In the genomic region with DNA sequence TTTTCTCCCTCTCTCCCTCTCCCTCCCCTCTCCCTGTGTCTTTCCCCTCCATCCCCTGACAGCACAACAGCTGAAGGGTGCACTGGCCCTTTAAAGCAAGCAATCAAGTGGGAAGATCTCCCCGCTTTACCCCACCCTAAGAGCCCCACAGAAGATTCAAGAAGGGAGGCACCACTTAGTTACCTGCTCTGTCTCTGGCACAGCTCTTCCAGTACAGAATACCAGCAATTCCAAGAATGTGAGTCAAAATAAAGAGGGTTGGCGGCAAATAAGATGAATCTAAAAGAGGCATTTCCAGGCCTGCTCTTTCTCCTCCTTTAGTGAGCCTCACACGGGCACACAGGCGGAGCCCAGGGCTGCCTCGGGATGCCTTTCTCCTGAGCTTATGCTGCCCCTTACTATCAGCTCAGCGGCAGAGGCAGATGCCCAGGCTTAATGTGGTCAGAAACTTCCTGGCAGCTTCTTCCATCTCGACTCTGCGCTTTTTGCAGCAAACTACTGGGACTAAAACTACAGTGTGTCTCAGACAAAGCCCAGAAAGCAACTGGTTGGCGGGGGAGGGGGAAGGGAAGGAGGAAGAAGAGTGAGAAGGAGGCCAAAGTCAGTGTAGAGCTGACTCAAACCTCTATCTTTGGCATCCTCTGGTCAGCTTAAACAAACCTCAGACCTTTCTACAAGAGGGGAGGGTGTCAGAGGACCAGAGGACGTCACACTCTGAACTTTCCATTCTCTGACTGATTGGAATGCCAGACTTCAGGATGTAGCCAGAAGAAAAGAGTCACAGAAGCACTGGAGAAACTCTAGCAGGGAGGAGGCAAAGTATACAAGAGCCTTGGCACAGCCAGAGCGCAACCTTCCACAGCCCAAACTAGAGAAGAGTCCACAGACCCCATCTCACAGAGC, we compare ENCODE assay signal across 8 mouse cellular contexts.
DNase-seq lines count a peak whose midpoint lies in the region; ATAC-seq and TF ChIP-seq lines count a peak whose summit lies in the region.

No protein-coding gene starts in this region.

- no peaks in the 10 kb centered on the region for H3K9me3 ChIP-seq in embryonic facial prominence, embryonic 11.5 days (replicated peaks; ENCODE audit: control insufficient read depth, low read length)
- no peaks in the 10 kb centered on the region for H3K9me3 ChIP-seq in heart, embryonic 13.5 days
- H3K9me3 ChIP-seq in kidney, embryonic 16.5 days (ENCODE audit: low read length): no peaks in the 10 kb centered on the region

- H3K4me3 ChIP-seq in left cerebral cortex, adult 2 months: peak overlapping the region; percentile 15; the same call in 1 of the 2 replicates
- peak overlapping the region; percentile 2; the same call in 1 of the 2 replicates for H3K4me3 ChIP-seq in embryonic facial prominence, embryonic 11.5 days (ENCODE audit: low read depth, low read length)
- peak overlapping the region; percentile 55 for H3K4me3 ChIP-seq in heart, embryonic 13.5 days
- peak overlapping the region; percentile 35 for H3K4me3 ChIP-seq in kidney, embryonic 16.5 days (ENCODE audit: low read length)

- no peaks in the 10 kb centered on the region for H3K36me3 ChIP-seq in embryonic facial prominence, embryonic 11.5 days (replicated peaks; ENCODE audit: control insufficient read depth, insufficient read depth, low read depth, low read length)
- no peaks in the 10 kb centered on the region for H3K36me3 ChIP-seq in heart, embryonic 13.5 days
- no peaks in the 10 kb centered on the region for H3K36me3 ChIP-seq in kidney, embryonic 16.5 days (ENCODE audit: insufficient read depth, low read length)

- 7% methylated on average over 11 of the region's 11 CpGs for WGBS in embryonic facial prominence, embryonic 11.5 days
- whole genome bisulfite sequencing in heart, embryonic 13.5 days: 5% methylated on average over 11 of the region's 11 CpGs
- 10% methylated on average over 11 of the region's 11 CpGs for WGBS in kidney, embryonic 16.5 days

- no peak for DNase-seq in left cerebral cortex, adult 2 months (ENCODE audit: extremely low spot score in 1 of 2, low spot score in 2 of 2)
- DNase-seq in left cerebral cortex, adult 9 months (ENCODE audit: low spot score in 2 of 2): no peak
- DNase-seq in embryonic facial prominence, embryonic 11.5 days (ENCODE audit: low spot score): peak; percentile 56
- peak; percentile 60 for DNase-seq in lung, postnatal 36 days
- peak; percentile 40 to 62 for DNase-seq in spleen, postnatal 10 days (ENCODE audit: low spot score in 2 of 2)
- DNase-seq in left cerebral cortex, adult 18-20 months (ENCODE audit: low spot score in 2 of 2): no peak

- no peak for TF ChIP-seq CTCF in left cerebral cortex, adult 2 months (IDR thresholded peaks at IDR 0.05)

- no peaks in the 10 kb centered on the region for H3K27me3 ChIP-seq in embryonic facial prominence, embryonic 11.5 days (ENCODE audit: control insufficient read depth, insufficient read depth, low read length)
- H3K27me3 ChIP-seq in heart, embryonic 13.5 days (replicated peaks): no peaks in the 10 kb centered on the region
- no peaks in the 10 kb centered on the region for H3K27me3 ChIP-seq in kidney, embryonic 16.5 days (ENCODE audit: insufficient read depth, low read length)

- H3K27ac ChIP-seq in left cerebral cortex, adult 2 months: peak overlapping the region; percentile 70
- peak overlapping the region; percentile 81 for H3K27ac ChIP-seq in embryonic facial prominence, embryonic 11.5 days (replicated peaks; ENCODE audit: low read depth, low read length)
- peak overlapping the region; percentile 100 for H3K27ac ChIP-seq in heart, embryonic 13.5 days (replicated peaks)
- H3K27ac ChIP-seq in kidney, embryonic 16.5 days (ENCODE audit: low read length): peak overlapping the region; percentile 82

- peaks cover 5% of the 10 kb centered on the region; the same call in 1 of the 2 replicates for H3K4me1 ChIP-seq in embryonic facial prominence, embryonic 11.5 days (ENCODE audit: control insufficient read depth, insufficient read depth, low read length)
- H3K4me1 ChIP-seq in heart, embryonic 13.5 days: peaks cover 73% of the 10 kb centered on the region
- peaks cover 21% of the 10 kb centered on the region for H3K4me1 ChIP-seq in kidney, embryonic 16.5 days (ENCODE audit: insufficient read depth, low read length)

- intact Hi-C loops in left cerebral cortex, adult 2 months (cut with DNase I): no loop called here

- peak overlapping the region; percentile 11 for H3K4me2 ChIP-seq in embryonic facial prominence, embryonic 11.5 days (ENCODE audit: low read depth, low read length)
- peak overlapping the region; percentile 73 for H3K4me2 ChIP-seq in heart, embryonic 13.5 days
- H3K4me2 ChIP-seq in kidney, embryonic 16.5 days (replicated peaks; ENCODE audit: low read depth, low read length): peak overlapping the region; percentile 33

- H3K9ac ChIP-seq in embryonic facial prominence, embryonic 11.5 days (replicated peaks; ENCODE audit: low read length): peak overlapping the region; percentile 58
- H3K9ac ChIP-seq in heart, embryonic 13.5 days: peak overlapping the region; percentile 82
- peak overlapping the region; percentile 46 for H3K9ac ChIP-seq in kidney, embryonic 16.5 days (replicated peaks; ENCODE audit: low read length)

- peak; percentile 67 for ATAC-seq in embryonic facial prominence, embryonic 11.5 days (replicated peaks; ENCODE audit: insufficient number of reproducible peaks, low FRiP score, low TSS enrichment, low read depth)
- ATAC-seq in heart, embryonic 13.5 days (ENCODE audit: extremely low read depth, insufficient number of reproducible peaks, low FRiP score, low TSS enrichment): peak; percentile 29; the same call in 1 of the 2 replicates
- ATAC-seq in kidney, embryonic 16.5 days (ENCODE audit: low FRiP score, low TSS enrichment): peak; percentile 78

Comparison
In these comparisons a context has a peak if more than half of its experiments do, and no peak if none do; other contexts are left out.
1. DNase-seq: peak in embryonic facial prominence, embryonic 11.5 days (single experiment), lung, postnatal 36 days (single experiment) and spleen, postnatal 10 days (2 of 2); none in left cerebral cortex, adult 2 months (0 of 2), left cerebral cortex, adult 9 months (0 of 2) and left cerebral cortex, adult 18-20 months (0 of 2).
2. H3K4me3 ChIP-seq: peak in every context shown above with its lines; median percentile 55 in heart, embryonic 13.5 days; 35 in kidney, embryonic 16.5 days; 15 in left cerebral cortex, adult 2 months; 2 in embryonic facial prominence, embryonic 11.5 days.
3. H3K4me2 ChIP-seq: peak in every context shown above with its lines; median percentile 73 in heart, embryonic 13.5 days; 33 in kidney, embryonic 16.5 days; 11 in embryonic facial prominence, embryonic 11.5 days.
4. Peak in every context shown above with its lines, with median percentiles within 50 percentile points of each other: H3K27ac ChIP-seq, ATAC-seq and H3K9ac ChIP-seq.